Mouse (Mus musculus): ENCODE measurements around the gene Zc2hc1c.

- TF ChIP-seq POLR2A (IDR thresholded peaks at IDR 0.05; ENCODE audit: extremely low read depth, insufficient read depth, low read length) (no peak), CTCF (IDR thresholded peaks at IDR 0.05; ENCODE audit: low read depth, low read length) (no peak)
Measured at GRCm38 (mm10) chr12:85276273-85276672, 12.1 kb upstream of the Zc2hc1c start.
